Mouse (Mus musculus) myocyte (in vitro differentiated cells): ENCODE data around the gene Bmpr1a. TPM values are rescaled to one million over a fixed set of nuclear protein-coding genes. Genes with fewer than 3 reads are reported as not detected.

ENCODE experiments used
- H3K27me3 ChIP-seq: one replicate; pipeline ENCODE4 v1.6.1; 2011; ENCODE audit not compliant: control insufficient read depth, insufficient read depth, insufficient read length
- H3K36me3 ChIP-seq: one replicate; pipeline ENCODE4 v1.6.1; 2011; ENCODE audit not compliant: control insufficient read depth, insufficient read depth
- H3K4me2 ChIP-seq: one replicate; pipeline ENCODE4 v1.6.1; 2011; ENCODE audit warnings: low read depth, control low read depth
- H3K4me3 ChIP-seq: one replicate; pipeline ENCODE4 v1.5.1; 2011; ENCODE audit warnings: mild to moderate bottlenecking, control low read depth, moderate library complexity
- H3K79me2 ChIP-seq: one replicate; pipeline ENCODE4 v1.6.1; 2011; ENCODE audit not compliant: control insufficient read depth, insufficient read depth
- H3ac ChIP-seq: one replicate; pipeline ENCODE4 v1.6.1; 2011; ENCODE audit not compliant: control insufficient read depth, insufficient read length
- CEBPB ChIP-seq: IDR thresholded peaks from 2 replicates; pipeline ENCODE4 v1.6.1; 2011; ENCODE audit warnings: mild to moderate bottlenecking, moderate library complexity; ENCODE audit not compliant: poor library complexity, insufficient read depth, severe bottlenecking
- E2F4 ChIP-seq: IDR thresholded peaks from one replicate; pipeline ENCODE4 v1.6.1; 2011; ENCODE audit warnings: mild to moderate bottlenecking, control low read depth, moderate library complexity; ENCODE audit not compliant: insufficient read depth
- MAX ChIP-seq: IDR thresholded peaks from one replicate; pipeline ENCODE4 v1.6.1; 2011; ENCODE audit warnings: low read depth, mild to moderate bottlenecking, control low read depth
- MYOD1 ChIP-seq, 3 experiments: IDR thresholded peaks; one replicate each; pipeline ENCODE4 v1.6.1; 2011; ENCODE audit warnings: control low read depth in 2 of 3, low read depth in 2 of 3, mild to moderate bottlenecking in 2 of 3, moderate library complexity in 1 of 3; ENCODE audit not compliant: insufficient read length in 2 of 3, control insufficient read depth in 1 of 3
- MYOG ChIP-seq, 3 experiments: IDR thresholded peaks; one replicate each; pipeline ENCODE4 v1.6.1; 2011; ENCODE audit warnings: control low read depth in 2 of 3, low read depth in 2 of 3, mild to moderate bottlenecking in 2 of 3; ENCODE audit not compliant: insufficient read length in 2 of 3, control insufficient read depth in 1 of 3, insufficient read depth in 1 of 3
- POLR2A ChIP-seq: IDR thresholded peaks from one replicate; pipeline ENCODE4 v1.6.1; 2011; ENCODE audit warnings: low read depth, mild to moderate bottlenecking, control low read depth, moderate library complexity; ENCODE audit not compliant: insufficient read length
- POLR2AphosphoS2 ChIP-seq: IDR thresholded peaks from one replicate; pipeline ENCODE4 v1.6.1; 2011; ENCODE audit warnings: low read depth, control low read depth; ENCODE audit not compliant: insufficient read length
- REST ChIP-seq: IDR thresholded peaks from one replicate; pipeline ENCODE4 v1.6.1; 2011; ENCODE audit warnings: mild to moderate bottlenecking, control low read depth, moderate library complexity; ENCODE audit not compliant: insufficient read depth, insufficient read length
- SRF ChIP-seq: IDR thresholded peaks from one replicate; pipeline ENCODE4 v1.6.1; 2011; ENCODE audit warnings: low read depth; ENCODE audit not compliant: control insufficient read depth, insufficient read length
- TCF12 ChIP-seq: IDR thresholded peaks from one replicate; pipeline ENCODE4 v1.6.1; 2011; ENCODE audit warnings: mild to moderate bottlenecking, control low read depth; ENCODE audit not compliant: poor library complexity, insufficient read depth, severe bottlenecking
- TCF3 ChIP-seq: IDR thresholded peaks from one replicate; pipeline ENCODE4 v1.6.1; 2011; ENCODE audit warnings: low read depth, control low read depth; ENCODE audit not compliant: insufficient read length
- USF1 ChIP-seq: IDR thresholded peaks from one replicate; pipeline ENCODE4 v1.6.1; 2011; ENCODE audit warnings: low read depth, mild to moderate bottlenecking, control low read depth, moderate library complexity
- polyA plus RNA-seq: library from polyadenylated mRNA; unstranded; fragments of >200 nt; fragmentation: generic; extraction: Trizol; gene quantifications from one replicate; pipeline ENCODE4 v1.2.1, GENCODE M21; 2012; ENCODE audit warnings: missing spikeins

Bmpr1a gene
- polyA plus RNA-seq, 1 experiment: 10.5 TPM

GRCm38 (mm10) chr14:34402871-34403270 lies 100.3 kb downstream of the Bmpr1a start:
- H3K4me2 ChIP-seq: no peak overlapping the region
- H3K36me3 ChIP-seq: peaks cover 16% of the 10 kb centered on the region
- no peak overlapping the region for H3K4me3 ChIP-seq
- no peak overlapping the region for H3ac ChIP-seq
- no peaks in the 10 kb centered on the region for H3K27me3 ChIP-seq
- no peak for TF ChIP-seq MYOD1 (IDR thresholded peaks at IDR 0.05; ENCODE audit: control insufficient read depth in 1 of 3, insufficient read length in 2 of 3, low read depth in 2 of 3)
- TF ChIP-seq MYOG (IDR thresholded peaks at IDR 0.05; ENCODE audit: control insufficient read depth in 1 of 3, insufficient read depth in 1 of 3, insufficient read length in 2 of 3, low read depth in 2 of 3): no peak
- TF ChIP-seq REST: no peak
- TF ChIP-seq MAX: no peak
- no peak for TF ChIP-seq CEBPB
- no peak for TF ChIP-seq POLR2A
- TF ChIP-seq POLR2AphosphoS2: no peak
- no peak for TF ChIP-seq E2F4
- TF ChIP-seq SRF: no peak
- no peak for TF ChIP-seq TCF3
- TF ChIP-seq USF1: no peak
- TF ChIP-seq TCF12: no peak
- H3K79me2 ChIP-seq: no peaks in the 10 kb centered on the region

GRCm38 (mm10) chr14:34401135-34401534 lies 102.0 kb downstream of the Bmpr1a start:
- TF ChIP-seq MYOD1 (IDR thresholded peaks at IDR 0.05; ENCODE audit: control insufficient read depth in 1 of 3, insufficient read length in 2 of 3, low read depth in 2 of 3): no peak
- TF ChIP-seq REST: no peak
- no peak for TF ChIP-seq POLR2A
- TF ChIP-seq USF1: no peak
- no peak for TF ChIP-seq POLR2AphosphoS2
- no peak for TF ChIP-seq TCF12
- no peak for TF ChIP-seq E2F4
- TF ChIP-seq CEBPB: no peak
- no peak for TF ChIP-seq MYOG (IDR thresholded peaks at IDR 0.05; ENCODE audit: control insufficient read depth in 1 of 3, insufficient read depth in 1 of 3, insufficient read length in 2 of 3, low read depth in 2 of 3)
- TF ChIP-seq TCF3: no peak
- TF ChIP-seq MAX: no peak
- no peak for TF ChIP-seq SRF
- Histone ChIP-seq H3ac (no peak overlapping the region), H3K79me2 (no peaks in the 10 kb centered on the region), H3K4me2 (no peak overlapping the region), H3K4me3 (no peak overlapping the region), H3K36me3 (peaks cover 8% of the 10 kb centered on the region), H3K27me3 (no peaks in the 10 kb centered on the region)

GRCm38 (mm10) chr14:34400021-34400420 lies 103.1 kb downstream of the Bmpr1a start:
- H3K4me3 ChIP-seq: no peak overlapping the region

GRCm38 (mm10) chr14:34399301-34399700 lies 103.8 kb downstream of the Bmpr1a start:
- Histone ChIP-seq H3K4me2 (no peak overlapping the region), H3K36me3 (no peaks in the 10 kb centered on the region), H3K27me3 (no peaks in the 10 kb centered on the region), H3K4me3 (no peak overlapping the region), H3ac (no peak overlapping the region), H3K79me2 (no peaks in the 10 kb centered on the region)
- TF ChIP-seq POLR2AphosphoS2: peak; percentile 22
- no peak for TF ChIP-seq SRF

More at GRCm38 (mm10) chr14:34400021-34400420, 103.1 kb downstream of the Bmpr1a start:
- no peaks in the 10 kb centered on the region for H3K79me2 ChIP-seq
- no peak for TF ChIP-seq SRF
- no peak for TF ChIP-seq TCF3
- no peak overlapping the region for H3ac ChIP-seq
- H3K36me3 ChIP-seq: no peaks in the 10 kb centered on the region
- H3K27me3 ChIP-seq: no peaks in the 10 kb centered on the region
- H3K4me2 ChIP-seq: no peak overlapping the region

- Histone ChIP-seq H3ac (no peak overlapping the region), H3K79me2 (no peaks in the 10 kb centered on the region), H3K4me2 (no peak overlapping the region), H3K27me3 (no peaks in the 10 kb centered on the region), H3K36me3 (no peaks in the 10 kb centered on the region), H3K4me3 (no peak overlapping the region)
- no peak for TF ChIP-seq MYOD1 (IDR thresholded peaks at IDR 0.05; ENCODE audit: control insufficient read depth in 1 of 3, insufficient read length in 2 of 3, low read depth in 2 of 3)
- no peak for TF ChIP-seq POLR2AphosphoS2
- no peak for TF ChIP-seq TCF3
- no peak for TF ChIP-seq MAX
- no peak for TF ChIP-seq MYOG (IDR thresholded peaks at IDR 0.05; ENCODE audit: control insufficient read depth in 1 of 3, insufficient read depth in 1 of 3, insufficient read length in 2 of 3, low read depth in 2 of 3)
Measured at GRCm38 (mm10) chr14:34398901-34399300, 104.2 kb downstream of the Bmpr1a start.

- no peaks in the 10 kb centered on the region for H3K27me3 ChIP-seq
Measured at GRCm38 (mm10) chr14:34397871-34398270, 105.3 kb downstream of the Bmpr1a start.

More at GRCm38 (mm10) chr14:34397871-34398270, 105.3 kb downstream of the Bmpr1a start:
- H3K36me3 ChIP-seq: no peaks in the 10 kb centered on the region
- TF ChIP-seq REST (no peak), E2F4 (no peak), CEBPB (no peak), TCF3 (no peak), USF1 (no peak), POLR2AphosphoS2 (no peak), MYOG (IDR thresholded peaks at IDR 0.05; ENCODE audit: control insufficient read depth in 1 of 3, insufficient read depth in 1 of 3, insufficient read length in 2 of 3, low read depth in 2 of 3) (no peak), SRF (no peak), MYOD1 (IDR thresholded peaks at IDR 0.05; ENCODE audit: control insufficient read depth in 1 of 3, insufficient read length in 2 of 3, low read depth in 2 of 3) (no peak), MAX (no peak), POLR2A (no peak), TCF12 (no peak)
- H3K4me3 ChIP-seq: no peak overlapping the region
- H3K79me2 ChIP-seq: no peaks in the 10 kb centered on the region
- H3ac ChIP-seq: no peak overlapping the region
- no peak overlapping the region for H3K4me2 ChIP-seq
